Mouse (Mus musculus) stomach, postnatal 0 days (tissue): ENCODE data around the gene Abl1.

Source experiments
- CTCF ChIP-seq: IDR thresholded peaks from 2 replicates; pipeline ENCODE4 v1.5.1; 2016; ENCODE audit warnings: antibody characterized with exemption, low read depth, mild to moderate bottlenecking, moderate library complexity
- EP300 ChIP-seq: optimal IDR thresholded peaks from 2 replicates; pipeline ENCODE3; 2016; ENCODE audit warnings: antibody characterized with exemption

DNA sequence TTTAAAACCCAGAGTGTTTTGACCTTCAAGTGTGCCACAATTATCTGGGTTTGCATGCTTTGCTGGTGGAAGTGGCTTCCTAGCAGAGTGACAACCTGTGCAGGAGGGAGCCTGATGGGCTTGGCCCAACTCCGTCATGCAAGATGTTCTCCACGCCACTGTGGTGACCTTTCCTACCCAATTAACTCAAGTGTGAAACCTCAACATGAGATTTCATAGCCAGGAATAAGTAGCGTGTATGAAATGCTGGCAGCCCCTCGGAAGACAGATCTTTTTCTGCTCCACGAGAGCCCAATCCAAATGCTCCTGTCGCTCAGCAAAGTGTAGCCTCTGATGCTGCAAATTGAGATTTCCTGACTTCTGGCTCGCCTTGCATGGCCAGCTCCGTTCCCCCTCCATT, 103.1 kb downstream of the Abl1 start:
- TF ChIP-seq CTCF (no peak), EP300 (no peak)
